Mouse (Mus musculus): ENCODE measurements around the gene Itgb7. TPM values are rescaled to one million over a fixed set of nuclear protein-coding genes. Genes with fewer than 3 reads are reported as not detected.

Itgb7 gene
- polyA plus RNA-seq, 1 experiment from 2014 or later, result 2.9 TPM

DNA sequence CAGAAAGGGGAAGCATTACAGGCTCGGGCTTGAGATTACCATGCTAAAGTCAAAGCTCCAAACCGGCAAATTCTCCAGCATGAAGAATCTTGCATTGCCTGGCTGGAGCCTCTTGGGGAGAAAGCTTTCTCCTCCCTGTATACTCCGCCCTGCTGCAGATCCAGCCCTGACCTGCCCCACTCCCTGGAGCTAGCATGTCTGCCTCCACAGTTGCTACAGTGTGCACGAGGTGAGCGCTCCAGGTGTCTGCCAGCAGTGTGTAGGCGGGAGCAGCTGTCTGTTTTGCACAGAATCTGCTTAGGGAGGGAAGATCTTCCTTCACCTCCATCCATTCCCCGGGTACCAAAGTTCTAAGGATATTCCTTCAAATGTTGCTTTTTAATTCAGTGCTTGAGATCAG lies 30.8 kb upstream of the Itgb7 start:
- Histone ChIP-seq H3K4me1 (replicated peaks) (peaks cover 42% of the 10 kb centered on the region), H3K9me3 (no peaks in the 10 kb centered on the region), H3K9ac (replicated peaks) (no peak overlapping the region), H3K27me3 (no peaks in the 10 kb centered on the region), H3K27ac (peak overlapping the region; percentile 18; the same call in 1 of the 2 replicates), H3K4me2 (no peak overlapping the region), H3K4me3 (replicated peaks) (no peak overlapping the region), H3K36me3 (no peaks in the 10 kb centered on the region)
- 43% methylated on average over 7 of the region's 7 CpGs for WGBS
- ATAC-seq (ENCODE audit: insufficient number of reproducible peaks, insufficient read depth, low FRiP score, low TSS enrichment, low read depth), result no peak

GRCm38 (mm10) chr15:102258581-102259253 lies 27.0 kb upstream of the Itgb7 start:
- H3K9ac ChIP-seq (replicated peaks), result peak overlapping the region; percentile 35; the same call in 1 of the 2 replicates
- H3K36me3 ChIP-seq, result peaks cover 9% of the 10 kb centered on the region
- H3K4me1 ChIP-seq (replicated peaks), result peaks cover 72% of the 10 kb centered on the region
- WGBS, result 4% methylated on average over 11 of the region's 11 CpGs
- no peaks in the 10 kb centered on the region for H3K27me3 ChIP-seq
- no peaks in the 10 kb centered on the region for H3K9me3 ChIP-seq
- H3K4me3 ChIP-seq (replicated peaks), result peak overlapping the region; percentile 82
- peak overlapping the region; percentile 92 for H3K4me2 ChIP-seq
- peak overlapping the region; percentile 99 for H3K27ac ChIP-seq
- peak; percentile 19; the same call in 1 of the 2 replicates for ATAC-seq (ENCODE audit: insufficient number of reproducible peaks, insufficient read depth, low FRiP score, low TSS enrichment, low read depth)

GRCm38 (mm10) chr15:102258076-102258470 lies 26.3 kb upstream of the Itgb7 start:
- no peaks in the 10 kb centered on the region for H3K27me3 ChIP-seq
- 0 out of 2 replicates have a peak overlapping the region, but pooled peaks have one; percentile 35 for H3K9ac ChIP-seq (replicated peaks)
- peak overlapping the region; percentile 82 for H3K4me3 ChIP-seq (replicated peaks)
- ATAC-seq (ENCODE audit: insufficient number of reproducible peaks, insufficient read depth, low FRiP score, low TSS enrichment, low read depth), result peak; percentile 53; the same call in 1 of the 2 replicates
- H3K36me3 ChIP-seq, result peaks cover 15% of the 10 kb centered on the region
- 1% methylated on average over 12 of the region's 12 CpGs for WGBS
- peak overlapping the region; percentile 92 for H3K4me2 ChIP-seq
- H3K27ac ChIP-seq, result peak overlapping the region; percentile 99
- peaks cover 77% of the 10 kb centered on the region for H3K4me1 ChIP-seq (replicated peaks)
- no peaks in the 10 kb centered on the region for H3K9me3 ChIP-seq

DNA sequence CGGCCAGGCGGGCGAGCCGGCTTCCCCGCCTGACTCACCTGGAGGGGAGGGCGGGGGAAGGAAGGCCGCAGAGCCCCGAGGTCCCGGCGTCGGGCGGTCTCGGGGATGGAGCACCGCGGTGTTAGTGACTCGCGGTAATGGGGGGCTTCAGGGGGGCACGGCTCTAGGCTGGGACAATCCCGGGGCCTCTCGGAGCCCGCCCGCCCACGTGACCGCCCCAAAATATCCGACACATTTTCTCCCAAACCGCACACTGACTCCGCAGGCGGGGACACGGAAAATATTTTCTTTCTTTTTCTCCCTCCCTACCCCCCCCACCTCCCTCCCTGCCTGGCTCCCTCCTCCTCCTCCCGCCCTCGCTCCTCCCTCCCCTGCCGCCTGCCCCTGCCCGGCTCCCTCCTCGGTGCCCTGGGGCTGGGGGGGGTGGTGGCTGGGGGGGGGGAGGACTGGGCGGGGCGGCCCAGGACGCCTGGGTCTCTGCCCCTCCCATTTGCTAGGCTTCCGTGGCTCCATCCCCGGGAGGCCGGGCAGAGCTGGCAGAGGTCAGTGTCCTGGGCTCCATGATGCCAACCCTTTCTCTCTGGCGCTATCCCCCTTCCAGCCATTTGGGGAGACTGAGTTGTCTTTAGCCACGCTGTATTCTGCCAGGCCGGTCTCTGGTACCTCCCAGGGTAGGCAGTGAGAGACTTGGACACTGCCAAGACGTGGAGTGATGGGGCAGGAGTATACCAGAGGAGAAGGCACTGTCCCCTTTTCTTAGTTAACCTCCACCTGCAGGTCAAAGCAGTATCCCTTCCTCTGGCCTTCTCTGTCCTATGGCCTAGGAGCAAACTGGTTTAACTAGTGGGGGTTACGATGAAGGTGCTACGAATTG lies 25.7 kb upstream of the Itgb7 start, which contains the start of gene Rarg:
TSS of gene Rarg (minus strand) at position 316 of the 874 bp plus-strand sequence.
- Histone ChIP-seq H3K4me2 (peak within 1 kb of the TSS; percentile 92), H3K27ac (peak within 1 kb of the TSS; percentile 99), H3K4me3 (replicated peaks) (peak within 1 kb of the TSS; percentile 82), H3K4me1 (replicated peaks) (peaks cover 80% of the 10 kb centered on the region), H3K9ac (replicated peaks) (peak within 1 kb of the TSS; percentile 93), H3K9me3 (no peaks in the 10 kb centered on the region), H3K27me3 (no peaks in the 10 kb centered on the region), H3K36me3 (peaks cover 21% of the 10 kb centered on the region)
- ATAC-seq (ENCODE audit: insufficient number of reproducible peaks, insufficient read depth, low FRiP score, low TSS enrichment, low read depth), result peak; percentile 39
- under 1% methylated on average over 32 of the region's 46 CpGs for WGBS

- Histone ChIP-seq H3K4me1 (replicated peaks) (peaks cover 80% of the 10 kb centered on the region), H3K9ac (replicated peaks) (peak overlapping the region; percentile 93), H3K9me3 (no peaks in the 10 kb centered on the region), H3K4me2 (peak overlapping the region; percentile 92), H3K27me3 (no peaks in the 10 kb centered on the region), H3K36me3 (peaks cover 29% of the 10 kb centered on the region), H3K4me3 (replicated peaks) (peak overlapping the region; percentile 82), H3K27ac (peak overlapping the region; percentile 99)
- WGBS, result 5% methylated on average over 22 of the region's 22 CpGs
- no peak for ATAC-seq (ENCODE audit: insufficient number of reproducible peaks, insufficient read depth, low FRiP score, low TSS enrichment, low read depth)
These were observed 24.9 kb upstream of the Itgb7 start for GRCm38 (mm10) chr15:102256431-102257201.

GRCm38 (mm10) chr15:102255547-102256255 lies 24.0 kb upstream of the Itgb7 start:
- peak overlapping the region; percentile 82 for H3K4me3 ChIP-seq (replicated peaks)
- peak overlapping the region; percentile 93 for H3K9ac ChIP-seq (replicated peaks)
- peak overlapping the region; percentile 92 for H3K4me2 ChIP-seq
- peaks cover 38% of the 10 kb centered on the region for H3K36me3 ChIP-seq
- peaks cover 86% of the 10 kb centered on the region for H3K4me1 ChIP-seq (replicated peaks)
- WGBS, result 31% methylated on average over 13 of the region's 14 CpGs
- no peaks in the 10 kb centered on the region for H3K9me3 ChIP-seq
- H3K27ac ChIP-seq, result peak overlapping the region; percentile 99
- peak; percentile 55 for ATAC-seq (ENCODE audit: insufficient number of reproducible peaks, insufficient read depth, low FRiP score, low TSS enrichment, low read depth)
- H3K27me3 ChIP-seq, result no peaks in the 10 kb centered on the region

GRCm38 (mm10) chr15:102250521-102250920 lies 18.8 kb upstream of the Itgb7 start:
- Histone ChIP-seq H3K9ac (replicated peaks) (peak overlapping the region; percentile 52), H3K4me3 (replicated peaks) (peak overlapping the region; percentile 67; the same call in 1 of the 2 replicates)
- 54% methylated on average over 5 of the region's 5 CpGs for WGBS

DNA sequence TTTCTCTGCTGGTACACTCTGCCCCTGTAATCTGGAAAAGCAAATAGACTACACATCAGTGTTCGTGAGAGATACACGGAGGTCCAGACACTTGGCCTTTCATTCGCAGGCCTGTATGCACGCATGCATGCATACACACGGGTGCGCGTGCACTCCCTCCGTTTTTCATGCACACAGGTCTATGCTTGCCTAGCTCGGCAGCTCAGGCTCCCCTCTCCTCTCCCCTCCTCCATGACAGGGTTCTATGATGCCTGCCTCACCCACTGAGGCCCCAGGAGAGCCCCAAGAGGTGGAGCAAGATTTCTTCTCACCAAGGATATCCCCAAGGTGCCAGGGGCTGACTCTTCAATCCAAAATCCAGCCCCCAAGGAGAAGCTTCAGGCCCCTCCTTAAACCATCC lies 18.2 kb upstream of the Itgb7 start:
- peak overlapping the region; percentile 97 for H3K4me2 ChIP-seq
- H3K27ac ChIP-seq, result peak overlapping the region; percentile 100
- H3K36me3 ChIP-seq, result peaks cover 48% of the 10 kb centered on the region
- H3K9me3 ChIP-seq, result no peaks in the 10 kb centered on the region
- H3K4me3 ChIP-seq (replicated peaks), result peak overlapping the region; percentile 67
- ATAC-seq (ENCODE audit: insufficient number of reproducible peaks, insufficient read depth, low FRiP score, low TSS enrichment, low read depth), result no peak
- no peaks in the 10 kb centered on the region for H3K27me3 ChIP-seq
- peaks cover 81% of the 10 kb centered on the region for H3K4me1 ChIP-seq (replicated peaks)
- H3K9ac ChIP-seq (replicated peaks), result peak overlapping the region; percentile 52
- WGBS, result 33% methylated on average over 9 of the region's 9 CpGs

More at GRCm38 (mm10) chr15:102250521-102250920, 18.8 kb upstream of the Itgb7 start:
- peaks cover 81% of the 10 kb centered on the region for H3K4me1 ChIP-seq (replicated peaks)
- H3K4me2 ChIP-seq, result peak overlapping the region; percentile 97
- peaks cover 49% of the 10 kb centered on the region for H3K36me3 ChIP-seq
- ATAC-seq (ENCODE audit: insufficient number of reproducible peaks, insufficient read depth, low FRiP score, low TSS enrichment, low read depth), result no peak
- H3K9me3 ChIP-seq, result no peaks in the 10 kb centered on the region
- no peaks in the 10 kb centered on the region for H3K27me3 ChIP-seq
- H3K27ac ChIP-seq, result peak overlapping the region; percentile 100

GRCm38 (mm10) chr15:102249251-102249691 lies 17.5 kb upstream of the Itgb7 start:
- Histone ChIP-seq H3K9ac (replicated peaks) (peak overlapping the region; percentile 52), H3K4me1 (replicated peaks) (peaks cover 80% of the 10 kb centered on the region), H3K27ac (peak overlapping the region; percentile 100), H3K27me3 (no peaks in the 10 kb centered on the region), H3K36me3 (peaks cover 45% of the 10 kb centered on the region), H3K4me2 (peak overlapping the region; percentile 97), H3K4me3 (replicated peaks) (peak overlapping the region; percentile 67), H3K9me3 (no peaks in the 10 kb centered on the region)
- WGBS, result 0% methylated on average over 13 of the region's 13 CpGs
- peak; percentile 50; the same call in 1 of the 2 replicates for ATAC-seq (ENCODE audit: insufficient number of reproducible peaks, insufficient read depth, low FRiP score, low TSS enrichment, low read depth)

- H3K4me1 ChIP-seq (replicated peaks), result peaks cover 80% of the 10 kb centered on the region
- no peaks in the 10 kb centered on the region for H3K27me3 ChIP-seq
- ATAC-seq (ENCODE audit: insufficient number of reproducible peaks, insufficient read depth, low FRiP score, low TSS enrichment, low read depth), result peak; percentile 44
- H3K4me3 ChIP-seq (replicated peaks), result peak overlapping the region; percentile 67
- H3K9ac ChIP-seq (replicated peaks), result peak overlapping the region; percentile 52; the same call in 1 of the 2 replicates
- H3K36me3 ChIP-seq, result peaks cover 40% of the 10 kb centered on the region
- WGBS, result 0% methylated on average over 3 of the region's 3 CpGs
- H3K27ac ChIP-seq, result peak overlapping the region; percentile 100
- no peaks in the 10 kb centered on the region for H3K9me3 ChIP-seq
- peak overlapping the region; percentile 97 for H3K4me2 ChIP-seq
These were observed 17.1 kb upstream of the Itgb7 start for GRCm38 (mm10) chr15:102248812-102249191.

Measured in limb, embryonic 12.5 days (tissue).